Comparison of ENCODE assay signal across 13 mouse cellular contexts in genomic region chr2:43748287-43748983, GRCm38 (mm10). TPM values are rescaled to one million over a fixed set of nuclear protein-coding genes. Genes with fewer than 3 reads are reported as not detected.
DNase-seq lines count a peak whose midpoint lies in the region; ATAC-seq lines count a peak whose summit lies in the region.
"Had no signal": no experiment of that assay in that cellular context is flagged by ENCODE, and none has a peak within 500 bp of the region (broad histone marks: within the 10 kb centered on the region; RNA-seq: fewer than 3 reads in every experiment).

Gene Arhgap15 (plus strand): TSS chr2:43748824.

- H3K4me1 ChIP-seq in megakaryocyte, embryonic 14.5 days = peaks cover 26% of the 10 kb centered on the region
- H3K4me1 ChIP-seq: hindbrain, embryonic 12.5 days; limb, embryonic 12.5 days had no signal

- peak within 1 kb of the TSS; percentile 81 for H3K4me3 ChIP-seq in megakaryocyte, embryonic 14.5 days (replicated peaks)
- H3K4me3 ChIP-seq: hindbrain, embryonic 12.5 days; limb, embryonic 12.5 days had no signal

- DNase-seq in 416B (ENCODE audit: low read depth) = peak; percentile 94
- peak; percentile 87 for DNase-seq in A20 (ENCODE audit: low read depth, low spot score)
- no peak for DNase-seq in right cerebral cortex, postnatal 36 days (ENCODE audit: low spot score in 2 of 2)
- no peak for DNase-seq in right cerebral cortex, postnatal 4 days
- DNase-seq in adrenal gland, adult 2 months = no peak
- DNase-seq: cerebellum, adult 9-10 months; kidney, postnatal 10 days; right cerebral cortex, adult 18-20 months had no signal

- peak; percentile 91 for ATAC-seq in common myeloid progenitor, adult 5-6 weeks (replicated peaks; ENCODE audit: low read depth, poor library complexity, severe bottlenecking)
- ATAC-seq: midbrain, embryonic 16.5 days had no signal

- H3K9me3 ChIP-seq in megakaryocyte, embryonic 14.5 days = no peaks in the 10 kb centered on the region
- H3K9me3 ChIP-seq: hindbrain, embryonic 12.5 days; limb, embryonic 12.5 days had no signal

- H3K36me3 ChIP-seq in megakaryocyte, embryonic 14.5 days (replicated peaks; ENCODE audit: low read length) = no peaks in the 10 kb centered on the region
- H3K36me3 ChIP-seq: hindbrain, embryonic 12.5 days; limb, embryonic 12.5 days had no signal

- H3K27me3 ChIP-seq in megakaryocyte, embryonic 14.5 days (replicated peaks) = no peaks in the 10 kb centered on the region
- H3K27me3 ChIP-seq: hindbrain, embryonic 12.5 days; limb, embryonic 12.5 days had no signal

RNA-seq across cellular contexts. Expression of gene Arhgap15, which starts in this region (rescaled TPM):
- 106 and 134 TPM in 2 replicates for total RNA-seq in common myeloid progenitor, adult 5-6 weeks (2017)
- polyA plus RNA-seq in megakaryocyte, embryonic 14.5 days (2012; ENCODE audit: insufficient read depth, low replicate concordance) = 0.25 TPM in 1 of 2 replicates, not detected in the other
- 1 to 10 TPM; 1.8 to 2.6 TPM for total RNA-seq in adrenal gland, adult 2 months (2021)
- 0.08 and 0.09 TPM in 2 replicates for polyA plus RNA-seq in adrenal gland, adult 2 months (2012; rRNA removed)

Comparison
In these comparisons a context has a peak if more than half of its experiments do, and no peak if none do; other contexts are left out.
1. RNA of gene Arhgap15 (total RNA-seq): 106 to 134 TPM in common myeloid progenitor, adult 5-6 weeks; 1.8 to 2.6 TPM in adrenal gland, adult 2 months; every median in the first group is over 10 times any median in the second.
2. DNase-seq: peak in 416B (single experiment) and A20 (single experiment); none in right cerebral cortex, postnatal 36 days (0 of 2), right cerebral cortex, postnatal 4 days (single experiment) and adrenal gland, adult 2 months (single experiment).